Mouse (Mus musculus) megakaryocyte, adult 5-6 weeks (primary cell): Measurements from ENCODE around the gene Kyat1. TPM values are rescaled to one million over a fixed set of nuclear protein-coding genes. Genes with fewer than 3 reads are reported as not detected.

ENCODE experiments used
- ATAC-seq: 2 replicates; pipeline ENCODE4 v1.8.0; 2016; ENCODE audit warnings: mild to moderate bottlenecking, inconsistent platforms; ENCODE audit not compliant: poor library complexity, severe bottlenecking
- total RNA-seq, 2 experiments: library from RNA; stranded (forward) in 1 of 2; stranded (reverse) in 1 of 2; fragments of 153-499, 151-499 nt in 1 of 2; fragments of 221-1000, 200-1000 nt in 1 of 2; gene quantifications; 2 replicates each; pipeline versions ENCODE4 v1.2.3 to v1.2.4; 2015 to 2017

The Kyat1 gene
- total RNA-seq (2015) = 1.5 and 2.3 TPM in 2 replicates
- total RNA-seq (2017) = 3.3 and 5.0 TPM in 2 replicates

DNA sequence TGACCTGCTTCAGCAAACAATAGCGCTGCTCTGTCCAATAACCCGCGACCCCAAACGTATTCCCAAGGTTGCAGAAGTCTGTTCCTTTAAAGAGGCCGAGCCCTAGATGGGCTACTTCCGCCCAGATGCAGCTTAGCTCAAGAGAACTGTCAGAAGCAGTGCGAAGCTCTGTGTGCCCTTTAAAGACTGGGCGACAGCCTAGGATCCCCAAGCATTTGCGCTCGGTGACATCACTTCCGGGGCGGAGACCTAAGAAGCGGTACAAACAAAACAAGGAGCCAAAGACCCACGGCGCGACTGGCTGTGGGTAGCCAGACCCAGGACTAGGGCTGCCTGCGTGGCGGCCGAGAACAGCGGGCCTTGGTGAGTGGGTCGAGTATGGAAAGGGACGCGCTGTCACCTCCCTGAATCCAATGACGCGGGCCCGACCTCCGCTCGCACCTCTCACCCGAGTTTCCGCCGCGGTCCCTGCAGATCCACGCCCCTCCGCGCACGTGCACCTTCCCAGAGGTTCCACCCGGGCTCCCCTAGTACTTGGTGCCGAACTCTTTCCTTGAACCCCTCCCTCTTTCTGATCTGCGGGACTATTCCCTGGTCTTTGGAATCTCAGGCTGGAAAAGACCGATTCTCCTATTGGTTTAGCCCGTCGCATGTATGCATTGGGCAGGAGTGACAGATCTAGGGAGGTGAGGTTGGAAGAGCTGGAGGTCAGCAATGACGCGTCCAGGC lies at the start of gene Kyat1:
Gene Kyat1, minus strand, starts transcription at position 219 of the 729 bp plus-strand sequence.
- peak; percentile 97 for ATAC-seq

DNA sequence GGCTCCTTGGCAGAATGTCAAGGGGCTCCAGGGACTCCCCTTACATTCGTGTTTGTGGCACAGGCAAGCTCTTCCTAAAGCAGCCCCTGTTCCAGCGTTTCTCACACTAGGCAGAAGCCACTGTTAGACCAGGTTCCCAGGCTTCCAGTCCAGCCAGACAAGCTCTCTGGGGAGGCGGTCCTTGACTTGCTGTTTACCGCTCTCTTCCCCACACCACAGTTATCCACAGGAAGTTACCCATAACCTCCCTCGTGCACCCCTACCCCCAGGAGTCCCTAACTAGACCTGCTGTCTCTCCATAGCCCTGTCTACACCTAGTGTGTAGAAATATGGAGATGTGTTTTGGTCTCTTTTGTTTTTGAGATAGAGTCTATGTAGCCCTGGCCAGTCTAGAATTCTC lies 48.2 kb upstream of the Kyat1 start:
- no peak for ATAC-seq

DNA sequence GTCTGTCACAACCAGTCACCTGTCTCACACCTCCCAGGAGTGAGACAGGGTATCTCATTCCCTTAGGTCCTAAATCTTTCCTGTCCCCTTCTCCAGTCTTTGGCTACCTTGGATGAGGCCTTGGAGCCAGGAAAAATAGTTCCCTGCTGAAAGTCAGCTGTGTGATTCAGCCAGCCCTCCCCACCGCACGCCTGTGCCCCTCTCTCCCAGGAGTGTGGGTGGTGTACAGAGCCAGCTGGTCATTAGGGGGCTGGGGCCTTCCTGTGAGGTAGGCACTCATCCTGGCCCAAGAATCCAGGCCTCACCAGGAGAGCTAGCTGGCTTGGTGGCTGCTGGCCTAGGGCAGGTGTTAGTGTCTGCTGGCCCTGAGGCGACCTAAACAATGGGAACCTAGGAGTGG lies 46.9 kb upstream of the Kyat1 start:
- no peak for ATAC-seq

DNA sequence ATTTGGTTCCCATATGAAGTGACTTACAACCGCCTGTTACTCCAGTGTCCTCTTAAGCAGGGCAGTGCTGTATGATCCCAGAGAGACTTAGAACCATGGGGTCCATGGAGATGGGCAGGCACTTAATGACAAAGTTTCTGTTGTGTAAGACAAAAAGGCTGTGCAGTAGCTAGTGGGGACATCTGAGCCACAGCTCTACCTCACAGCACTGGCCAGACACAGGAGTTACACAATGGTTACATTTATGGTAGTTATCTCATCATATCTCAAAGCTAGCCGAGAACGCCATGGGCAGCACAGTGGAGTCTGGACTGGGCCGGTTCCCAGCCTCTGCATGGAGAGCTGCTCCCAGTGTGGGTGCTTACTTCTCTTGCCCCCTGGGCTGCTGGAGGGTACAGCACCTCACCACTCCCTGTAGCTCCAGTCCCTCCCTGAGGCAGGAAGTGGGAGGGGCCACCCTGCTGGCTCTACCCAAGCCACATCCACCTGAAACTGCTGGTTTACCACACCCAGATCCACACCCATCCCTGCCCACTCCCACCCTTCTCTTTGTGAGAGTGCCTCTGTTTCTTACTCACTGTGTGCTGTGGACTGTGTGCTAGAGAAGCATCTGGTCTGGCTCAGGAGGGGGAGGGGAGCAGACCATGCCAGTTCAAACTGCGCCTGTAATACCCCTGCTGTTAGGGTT lies 45.9 kb upstream of the Kyat1 start:
- ATAC-seq = peak; percentile 95

DNA sequence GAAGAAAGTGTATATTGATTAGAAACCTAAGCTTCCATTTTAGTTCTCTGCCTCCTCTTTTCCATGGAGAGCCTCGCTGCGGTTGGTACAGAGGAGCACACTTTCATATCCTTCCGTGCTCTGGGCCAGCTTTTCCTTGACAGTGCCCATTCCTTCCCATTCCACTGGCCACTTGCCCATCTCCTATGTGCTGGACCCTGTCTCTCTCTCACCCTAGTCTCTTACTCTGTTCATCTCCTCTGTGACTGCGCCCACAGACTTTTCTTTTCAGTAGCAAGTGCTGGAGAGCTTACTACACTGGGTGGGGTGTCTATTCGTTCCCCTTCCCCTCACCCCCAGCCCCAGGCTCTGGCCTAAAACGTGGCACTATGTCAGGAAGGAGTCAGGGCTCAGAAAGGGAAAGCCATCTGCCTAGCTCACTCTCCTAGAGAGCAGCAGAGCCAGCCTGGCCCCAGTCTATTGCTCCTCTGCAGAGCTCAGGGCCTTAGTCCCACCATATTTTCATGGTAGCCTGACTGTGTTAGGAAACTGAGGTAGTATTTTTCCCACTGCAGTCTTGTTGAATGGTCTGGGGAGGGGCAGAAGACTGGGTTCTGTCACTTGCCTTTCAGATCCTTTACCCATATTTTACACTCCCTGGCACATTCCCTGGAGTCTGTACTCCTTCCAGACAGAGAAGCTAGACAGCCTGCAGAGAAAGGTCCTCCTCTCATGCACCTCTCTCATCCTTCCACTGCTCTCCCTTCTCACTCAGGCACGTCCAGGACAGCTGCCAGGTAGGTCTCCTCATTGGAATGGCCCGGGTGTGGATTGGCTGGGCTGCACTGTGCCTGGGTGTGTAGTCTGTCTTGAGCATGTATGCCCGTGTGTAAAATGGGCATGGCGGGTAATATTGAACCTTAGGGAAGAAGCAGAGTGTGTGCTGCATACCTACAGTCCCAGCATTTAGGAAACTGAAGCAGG lies 44.8 kb upstream of the Kyat1 start:
- no peak for ATAC-seq

DNA sequence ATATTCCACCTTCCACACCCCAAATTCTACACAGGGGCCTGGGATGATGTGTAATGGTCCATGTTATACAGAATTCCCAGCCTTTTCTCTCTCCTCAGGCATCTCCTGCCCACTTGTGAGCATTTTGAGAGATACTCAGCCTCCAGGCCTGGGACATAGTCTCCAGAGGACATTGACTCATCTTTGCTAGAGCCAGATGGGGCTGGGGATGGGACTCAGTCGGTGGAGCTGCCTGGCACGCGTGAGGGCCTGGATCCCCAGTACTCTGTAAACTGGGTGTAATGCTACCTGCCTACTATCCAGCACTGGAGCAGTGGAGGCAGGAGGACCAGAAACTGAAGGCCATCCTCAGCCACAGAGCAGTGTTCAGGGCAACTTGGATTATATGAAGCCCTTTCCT lies 43.5 kb upstream of the Kyat1 start:
- no peak for ATAC-seq

DNA sequence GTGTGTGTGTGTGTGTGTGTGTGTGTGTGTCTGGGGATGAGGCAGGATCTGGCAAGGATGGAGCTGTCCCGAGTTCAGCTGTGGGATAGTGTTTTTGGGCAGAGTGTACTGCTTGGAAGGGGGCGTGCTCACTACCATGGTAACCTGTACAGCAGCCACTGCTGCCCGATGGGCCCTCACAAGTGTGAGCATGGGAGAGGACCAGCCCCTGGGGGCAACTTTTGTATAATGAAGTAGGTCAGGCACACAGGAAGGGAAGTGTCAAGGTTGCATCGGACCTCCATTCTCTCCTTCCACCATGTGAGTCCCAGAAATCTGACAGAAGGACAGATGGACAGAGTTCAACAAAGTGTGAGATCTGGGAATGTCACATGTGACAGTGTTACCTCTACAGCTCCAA lies 42.0 kb upstream of the Kyat1 start:
- no peak for ATAC-seq

DNA sequence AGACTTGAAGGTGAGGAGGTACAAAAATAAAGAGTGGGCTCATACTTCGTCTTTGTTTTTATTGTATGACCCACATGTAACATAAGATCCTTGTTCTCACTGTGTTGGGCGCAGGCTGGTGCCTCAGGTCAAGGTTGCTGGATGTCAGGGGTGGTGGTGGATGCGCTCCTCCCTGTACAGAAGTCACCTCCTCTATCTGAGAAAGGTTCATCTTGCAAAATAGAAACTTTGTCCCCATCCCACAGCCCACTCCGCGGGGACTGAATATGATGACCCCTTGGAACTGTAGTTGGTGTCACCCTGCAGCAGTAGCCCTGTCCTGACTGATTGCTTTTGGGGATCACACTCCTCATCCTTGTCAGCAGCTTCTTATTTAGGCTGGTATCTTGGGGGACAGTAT lies 41.4 kb upstream of the Kyat1 start:
- ATAC-seq = no peak

DNA sequence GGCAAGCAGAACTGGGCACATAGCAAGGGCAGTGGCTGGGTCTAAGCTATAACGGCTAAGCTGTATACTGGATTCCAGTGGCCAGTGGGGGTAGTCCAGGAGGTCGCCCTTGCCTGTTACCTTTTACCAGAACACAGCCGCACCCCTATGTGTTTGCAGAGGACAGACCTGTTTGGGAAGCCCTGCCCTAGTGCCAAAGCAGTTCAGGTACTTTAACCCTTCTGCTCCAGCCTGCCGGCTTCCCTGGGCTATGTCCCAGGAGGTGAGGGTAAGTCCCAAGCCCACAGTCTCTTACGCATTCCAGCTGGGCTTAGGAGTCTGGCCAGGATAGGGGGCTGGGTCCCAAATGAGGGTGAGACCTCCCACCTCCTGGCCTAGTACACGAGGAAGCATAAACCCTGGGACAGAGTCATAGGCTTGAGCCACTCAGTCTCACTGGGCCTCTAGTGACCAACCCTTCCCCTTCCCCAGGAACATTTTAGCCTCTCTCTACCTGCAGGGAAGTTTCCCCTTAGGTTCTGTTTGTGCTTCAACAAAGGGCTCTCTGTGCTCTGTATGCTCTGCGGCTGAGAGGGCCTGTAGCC lies 39.0 kb upstream of the Kyat1 start:
- ATAC-seq = no peak

DNA sequence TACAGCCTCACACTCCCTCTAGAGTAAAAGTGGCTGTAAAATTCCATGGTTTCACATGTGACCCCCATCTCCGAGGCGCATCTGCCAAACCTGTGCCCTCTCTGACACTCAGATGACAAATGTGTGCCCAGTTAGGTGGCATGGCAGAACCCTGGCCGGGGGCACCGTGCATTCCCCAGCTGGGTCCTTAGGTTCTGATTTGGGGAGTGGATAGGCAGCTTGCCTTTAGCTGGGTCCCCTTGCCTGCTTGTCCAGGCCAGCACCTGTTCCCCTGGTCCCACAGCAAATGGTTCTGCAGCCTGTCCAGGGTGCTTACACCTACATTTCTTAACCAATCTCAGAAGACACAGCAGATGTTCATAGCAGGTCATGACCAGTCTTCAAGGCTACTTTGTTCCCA lies 37.7 kb upstream of the Kyat1 start:
- ATAC-seq = no peak

DNA sequence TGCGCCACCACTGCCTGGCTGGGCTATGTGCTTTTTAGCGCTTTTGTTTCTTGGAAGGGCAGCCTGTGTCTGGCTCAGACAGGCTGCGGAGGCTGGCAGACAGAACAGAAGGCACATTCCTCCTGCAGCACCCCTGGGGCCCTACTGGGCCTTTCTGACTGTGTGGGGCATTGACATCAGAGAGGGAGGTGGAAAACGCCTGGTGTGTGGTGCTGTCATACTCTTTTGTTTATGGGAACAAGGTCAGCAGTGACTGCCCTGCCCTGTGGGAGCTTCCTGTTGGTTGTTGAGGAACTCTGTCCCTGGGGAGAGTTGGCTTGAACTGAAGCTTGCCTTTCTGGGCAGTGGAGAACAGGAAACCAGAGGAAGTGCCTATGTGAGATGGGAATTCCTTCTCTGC lies 36.9 kb upstream of the Kyat1 start:
- no peak for ATAC-seq

DNA sequence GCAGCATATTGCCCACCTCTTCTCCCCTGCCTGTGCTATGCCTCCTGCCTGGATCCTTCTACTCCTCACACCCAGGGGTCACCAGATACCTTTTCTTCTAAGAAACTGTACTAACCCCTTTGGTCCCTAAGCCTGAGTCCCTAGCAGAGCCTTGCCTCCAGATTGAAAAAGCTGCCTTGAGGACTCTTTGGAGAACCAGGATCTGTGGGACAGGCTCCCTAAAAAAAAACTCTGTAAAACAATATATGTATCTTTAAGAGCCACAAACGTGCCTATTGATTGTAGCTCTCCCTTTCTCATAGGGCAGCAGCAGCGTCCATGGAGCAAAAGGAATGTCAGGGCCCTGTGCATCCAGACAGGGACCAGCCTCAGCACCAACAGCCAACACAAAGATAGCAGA lies 34.6 kb upstream of the Kyat1 start, which contains the start of gene Gm28035:
Gene Gm28035, plus strand, starts transcription at position 301 of the 400 bp plus-strand sequence.
- ATAC-seq = no peak

DNA sequence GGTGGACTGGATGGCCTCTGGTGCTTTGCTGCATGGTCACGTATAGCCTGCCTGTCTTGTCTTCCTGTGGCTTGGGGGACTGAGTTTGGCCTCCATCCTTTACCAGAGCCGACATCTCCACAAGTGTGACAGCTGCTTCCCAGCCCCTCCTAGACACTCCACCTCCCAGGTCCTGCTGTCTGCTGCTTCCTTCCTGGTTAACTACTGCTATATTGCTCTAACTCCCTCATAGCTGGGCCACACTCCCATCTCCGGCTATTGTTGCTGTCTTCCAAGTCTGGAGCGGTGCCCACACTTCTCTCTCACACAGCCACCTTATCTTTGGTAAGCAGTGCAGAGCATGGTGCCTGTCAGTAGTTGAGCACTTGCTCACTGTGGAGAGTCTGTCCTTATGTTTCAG lies 34.1 kb upstream of the Kyat1 start:
- ATAC-seq = no peak

DNA sequence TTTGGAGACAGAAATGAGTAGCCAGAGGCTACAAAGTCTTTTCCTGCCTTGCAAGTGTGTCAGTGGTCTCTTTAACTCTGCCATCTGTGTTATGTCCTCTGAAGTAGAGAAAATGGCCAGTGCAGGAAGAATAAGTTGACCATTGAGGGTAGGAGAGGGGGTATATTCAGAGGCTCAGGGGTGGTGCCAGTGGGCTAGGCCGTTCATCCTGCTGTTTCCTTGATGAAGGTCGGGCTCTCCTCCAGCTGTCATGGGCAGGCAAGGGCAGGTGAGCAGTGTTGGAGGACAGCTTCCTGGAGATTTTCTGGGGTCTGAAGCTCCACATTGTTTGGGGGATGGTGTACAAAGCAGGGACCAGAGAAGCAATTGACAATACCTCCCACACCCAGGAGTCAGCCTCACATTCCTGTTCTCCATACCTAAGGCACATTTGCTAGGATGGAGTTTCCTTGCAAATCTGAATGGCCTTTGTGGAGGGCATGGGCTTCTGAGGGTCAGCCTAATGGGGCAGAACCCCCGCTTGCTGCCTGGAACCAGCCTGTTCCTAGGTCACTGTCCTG lies 33.3 kb upstream of the Kyat1 start:
- no peak for ATAC-seq

DNA sequence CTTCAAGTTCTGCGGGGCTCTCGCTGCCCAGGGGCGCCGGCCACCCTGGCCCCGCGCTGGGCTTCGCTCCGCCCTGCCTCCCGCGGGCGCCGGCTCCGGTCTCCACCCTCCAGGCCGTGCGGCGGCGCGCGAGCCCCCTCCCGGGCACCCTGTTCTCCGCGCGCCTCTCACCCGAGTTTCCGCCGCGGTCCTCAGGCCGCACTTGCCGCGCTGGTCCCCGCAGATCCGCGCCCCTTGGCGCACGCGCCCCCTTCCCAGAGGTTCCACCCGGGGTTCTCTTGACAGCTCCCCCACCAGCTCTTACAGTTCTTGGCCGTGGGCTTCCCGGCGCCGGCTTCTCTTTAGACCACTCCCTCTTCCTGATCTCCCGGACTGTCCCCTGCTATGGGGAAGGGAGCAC lies 32.2 kb upstream of the Kyat1 start:
- peak; percentile 17 for ATAC-seq

DNA sequence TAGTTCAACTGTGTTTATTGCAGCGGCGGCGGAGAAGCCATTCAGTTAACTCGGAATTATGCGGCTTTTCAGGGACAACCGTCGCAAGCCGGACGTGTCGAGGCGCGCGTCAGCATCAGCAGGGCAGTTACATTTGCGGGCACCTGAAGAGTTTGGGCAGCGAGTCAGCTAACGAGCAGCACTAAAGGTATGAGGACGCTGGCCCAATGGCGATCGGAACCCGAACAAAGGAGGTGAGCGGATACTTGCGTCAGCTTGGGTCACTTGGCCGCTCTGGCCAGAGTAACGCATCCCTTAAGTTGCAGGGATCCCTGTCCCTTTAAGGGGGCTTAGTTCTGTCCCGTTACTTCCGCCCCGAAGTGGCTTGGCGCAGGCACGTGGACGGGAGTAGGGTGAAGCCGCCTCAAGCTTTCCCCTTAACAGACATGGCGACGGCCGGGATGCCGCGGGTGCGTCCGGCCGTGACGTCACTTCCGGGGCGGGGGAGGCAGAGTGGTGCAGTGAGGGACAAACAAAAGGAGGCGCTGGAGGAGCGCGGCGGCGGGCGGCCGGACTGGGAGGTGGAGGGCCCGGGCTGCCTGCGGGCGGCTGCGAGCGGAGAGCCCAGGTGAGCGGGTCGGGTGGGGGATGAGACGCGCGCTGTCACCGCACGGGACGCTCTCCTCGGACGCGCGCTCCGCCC lies 31.7 kb upstream of the Kyat1 start, which contains the start of gene Lrrc8a:
Gene Lrrc8a, plus strand, starts transcription at position 517 of the 682 bp plus-strand sequence.
- peak; percentile 94 for ATAC-seq

DNA sequence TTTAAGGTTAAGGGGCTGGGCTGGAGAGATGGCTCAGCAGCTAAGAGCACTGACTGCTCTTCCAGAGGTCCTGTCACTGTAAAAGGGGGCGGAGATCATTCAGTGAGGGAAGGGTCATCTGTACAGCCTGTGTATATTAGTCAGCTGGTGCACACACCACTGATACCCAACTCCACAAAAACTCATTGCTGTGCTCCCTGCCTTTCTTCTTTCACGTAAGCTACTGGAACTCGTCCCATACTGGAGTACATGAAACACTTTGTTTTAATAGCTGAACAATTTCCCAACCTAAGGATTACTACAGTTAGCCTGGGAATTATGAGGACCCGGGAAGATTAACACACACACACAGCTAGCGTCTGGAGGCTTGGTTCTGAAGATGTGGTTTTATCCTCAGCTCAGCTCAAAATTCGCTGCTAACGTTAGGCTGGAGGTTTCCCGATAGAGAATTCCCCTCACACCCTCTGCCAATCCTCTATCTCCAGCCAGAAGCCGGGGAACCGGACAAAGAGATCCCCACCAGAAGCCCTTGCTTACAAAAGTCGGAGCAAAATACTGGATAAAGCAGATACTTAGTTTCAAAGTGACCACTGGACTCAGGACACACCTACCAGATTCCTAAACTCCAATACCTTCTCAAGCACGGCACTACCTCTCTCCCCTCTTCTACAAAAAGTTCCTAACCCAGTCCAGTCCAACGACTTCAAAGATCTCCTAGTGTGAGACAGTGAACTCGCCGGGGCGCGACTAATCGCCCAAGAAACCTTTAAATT lies 31.0 kb upstream of the Kyat1 start:
- no peak for ATAC-seq

DNA sequence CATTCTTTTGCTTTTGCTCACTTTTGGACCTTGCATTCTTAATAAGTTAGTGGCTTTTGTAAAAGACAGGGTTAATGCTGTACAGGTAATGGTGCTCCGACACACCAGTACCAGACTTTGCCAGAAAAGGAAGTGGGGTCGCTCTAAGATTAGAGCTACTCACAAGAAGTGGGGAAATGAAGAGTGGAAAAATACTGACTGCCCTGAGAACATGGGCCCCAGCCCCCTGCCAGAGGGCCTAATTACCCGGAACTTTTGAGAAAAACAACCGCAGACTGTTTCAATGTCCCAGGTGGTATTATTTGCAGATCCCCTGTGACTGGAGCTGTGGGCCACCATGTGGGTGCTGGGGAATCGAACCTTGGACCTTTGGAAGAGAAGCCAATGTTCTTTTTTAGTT lies 29.9 kb upstream of the Kyat1 start:
- no peak for ATAC-seq

DNA sequence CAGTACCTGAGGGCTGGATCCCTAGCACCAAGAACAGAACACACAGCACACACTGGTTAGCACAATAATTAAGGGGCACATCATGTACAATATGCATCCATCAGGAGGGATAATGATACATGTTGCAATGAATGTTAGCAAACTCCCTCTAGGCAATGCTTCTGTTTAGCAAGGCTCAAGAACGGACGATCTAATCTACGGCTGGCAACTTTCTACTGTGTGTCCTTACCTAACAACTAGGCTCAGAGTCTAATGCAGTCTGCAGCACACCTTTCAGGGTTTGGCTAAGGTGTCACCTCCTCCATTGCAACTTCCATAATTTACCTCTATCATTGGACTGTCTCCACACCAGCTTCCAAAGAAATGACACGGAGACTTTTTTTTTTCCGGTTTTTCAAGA lies 10.6 kb upstream of the Kyat1 start:
- ATAC-seq = no peak
